35 mouse cellular contexts compared by ENCODE assay signal in the genomic region with DNA sequence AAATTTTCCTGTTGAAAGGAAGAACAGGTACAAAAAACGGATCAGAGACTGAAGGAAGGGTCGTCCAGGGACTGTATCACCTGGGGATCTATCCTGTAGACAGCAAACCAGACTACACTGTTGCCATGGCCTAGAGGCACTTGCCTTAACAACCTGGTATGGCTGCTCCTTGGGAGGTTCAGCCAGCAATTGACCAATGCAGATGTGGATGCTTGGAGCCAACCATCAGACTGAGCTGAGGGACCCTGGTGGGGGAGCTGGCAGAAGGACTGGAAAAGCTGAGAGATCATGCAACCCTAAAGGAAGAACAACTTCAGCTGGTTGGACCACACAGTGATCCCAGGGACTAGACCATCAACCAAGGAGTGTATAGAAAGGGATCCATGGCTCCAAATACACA.
"Had no signal": no experiment of that assay in that cellular context is flagged by ENCODE, and none has a peak within 500 bp of the region (broad histone marks: within the 10 kb centered on the region; RNA-seq: fewer than 3 reads in every experiment).

No protein-coding gene starts in this region.

- H3K36me3 ChIP-seq: heart, embryonic 10.5 days; heart, embryonic 12.5 days; heart, embryonic 13.5 days; heart, embryonic 15.5 days; hindbrain, embryonic 10.5 days; hindbrain, embryonic 12.5 days; hindbrain, embryonic 13.5 days; hindbrain, embryonic 15.5 days; intestine, embryonic 15.5 days; kidney, embryonic 15.5 days had no signal

- H3K27me3 ChIP-seq: heart, embryonic 12.5 days; heart, embryonic 13.5 days; heart, embryonic 15.5 days; hindbrain, embryonic 12.5 days; hindbrain, embryonic 13.5 days; hindbrain, embryonic 15.5 days; intestine, embryonic 15.5 days; kidney, embryonic 15.5 days had no signal

- H3K4me1 ChIP-seq: heart, embryonic 10.5 days; heart, embryonic 12.5 days; heart, embryonic 13.5 days; heart, embryonic 15.5 days; hindbrain, embryonic 10.5 days; hindbrain, embryonic 12.5 days; hindbrain, embryonic 13.5 days; hindbrain, embryonic 15.5 days; intestine, embryonic 15.5 days; kidney, embryonic 15.5 days had no signal

- ATAC-seq: hindbrain, embryonic 16.5 days; hindbrain, postnatal 0 days; inflammation-experienced regulatory T-cells, adult 6 months; intestine, embryonic 15.5 days; intestine, embryonic 16.5 days; intestine, postnatal 0 days had no signal

- H3K9me3 ChIP-seq: heart, embryonic 10.5 days; heart, embryonic 12.5 days; heart, embryonic 13.5 days; heart, embryonic 15.5 days; hindbrain, embryonic 10.5 days; hindbrain, embryonic 12.5 days; hindbrain, embryonic 13.5 days; hindbrain, embryonic 15.5 days; intestine, embryonic 15.5 days; kidney, embryonic 15.5 days had no signal

- H3K9ac ChIP-seq: heart, embryonic 12.5 days; heart, embryonic 13.5 days; heart, embryonic 15.5 days; hindbrain, embryonic 12.5 days; hindbrain, embryonic 13.5 days; hindbrain, embryonic 14.5 days; hindbrain, embryonic 15.5 days; intestine, embryonic 15.5 days; kidney, embryonic 15.5 days had no signal

- DNase-seq: heart, postnatal 10 days; heart, postnatal 14 days; heart, postnatal 36 days; heart, postnatal 4 days; kidney, adult 11 months; kidney, adult 18-20 months; kidney, adult 2 months; kidney, adult 8-10 months; kidney, adult 9 months; kidney, postnatal 10 days; kidney, postnatal 14 days; kidney, postnatal 25 days; kidney, postnatal 36 days; kidney, postnatal 4 days; layer of hippocampus, adult 9-11 months; layer of hippocampus, postnatal 36 days had no signal

- H3K4me3 ChIP-seq: heart, embryonic 10.5 days; heart, embryonic 12.5 days; heart, embryonic 13.5 days; heart, embryonic 15.5 days; hindbrain, embryonic 10.5 days; hindbrain, embryonic 12.5 days; hindbrain, embryonic 13.5 days; hindbrain, embryonic 15.5 days; intestine, embryonic 15.5 days; kidney, embryonic 15.5 days; layer of hippocampus, adult 2 months had no signal

- H3K27ac ChIP-seq: heart, embryonic 10.5 days; heart, embryonic 13.5 days; heart, embryonic 15.5 days; hindbrain, embryonic 10.5 days; hindbrain, embryonic 12.5 days; hindbrain, embryonic 13.5 days; hindbrain, embryonic 14.5 days; hindbrain, embryonic 15.5 days; hindbrain, postnatal 0 days; intestine, embryonic 15.5 days; kidney, embryonic 15.5 days; kidney, postnatal 0 days; layer of hippocampus, adult 2 months had no signal

- H3K4me2 ChIP-seq: heart, embryonic 11.5 days; heart, embryonic 12.5 days; heart, embryonic 13.5 days; heart, embryonic 15.5 days; hindbrain, embryonic 12.5 days; hindbrain, embryonic 13.5 days; hindbrain, embryonic 14.5 days; hindbrain, embryonic 15.5 days; intestine, embryonic 15.5 days; kidney, embryonic 15.5 days had no signal
